Mouse (Mus musculus) forebrain, embryonic 14.5 days (tissue): Measurements from ENCODE around the gene Iqschfp. TPM values are rescaled to one million over a fixed set of nuclear protein-coding genes. Genes with fewer than 3 reads are reported as not detected.

Source experiments
- ATAC-seq: fragments of 200-750 bp; cut with Nextera tagmentation; 2 replicates; pipeline ENCODE4 v1.8.0; 2017; ENCODE audit warnings: mild to moderate bottlenecking, moderate library complexity
- DNase-seq: peaks from one replicate; pipeline ENCODE4 v3.0.0-alpha.2; 2015; ENCODE audit warnings: low spot score
- H3K27ac ChIP-seq: fragments of 300-500 bp; sonication (generic); 2 replicates; pipeline ENCODE4 v1.5.1; 2014; ENCODE audit warnings: low read depth, mild to moderate bottlenecking, control low read depth, low read length, moderate library complexity
- H3K27me3 ChIP-seq: fragments of 300-500 bp; sonication (generic); replicated peaks from 2 replicates; pipeline ENCODE4 v1.6.1; 2014; ENCODE audit warnings: low read length, control low read depth, mixed read lengths; ENCODE audit not compliant: control insufficient read depth, insufficient read depth
- H3K36me3 ChIP-seq: fragments of 300-500 bp; sonication (generic); 2 replicates; pipeline ENCODE4 v1.6.1; 2014; ENCODE audit warnings: low read length, control low read depth; ENCODE audit not compliant: control insufficient read depth, insufficient read depth
- H3K4me1 ChIP-seq: fragments of 300-500 bp; sonication (generic); 2 replicates; pipeline ENCODE4 v1.6.1; 2014; ENCODE audit warnings: antibody characterized with exemption, low read length, control low read depth; ENCODE audit not compliant: control insufficient read depth, insufficient read depth
- H3K4me2 ChIP-seq: fragments of 300-500 bp; sonication (generic); 2 replicates; pipeline ENCODE4 v1.6.1; 2014; ENCODE audit warnings: mild to moderate bottlenecking, control low read depth, low read length
- H3K4me3 ChIP-seq: fragments of 300-500 bp; sonication (generic); 2 replicates; pipeline ENCODE4 v1.5.1; 2014; ENCODE audit warnings: low read depth, low read length, control low read depth
- H3K9ac ChIP-seq: fragments of 300-500 bp; sonication (generic); 2 replicates; pipeline ENCODE4 v1.6.1; 2014; ENCODE audit warnings: mild to moderate bottlenecking, low read length, control low read depth, moderate library complexity
- H3K9me3 ChIP-seq: fragments of 300-500 bp; sonication (generic); replicated peaks from 2 replicates; pipeline ENCODE4 v1.6.1; 2016; ENCODE audit warnings: low read length, control low read depth, mixed read lengths; ENCODE audit not compliant: control insufficient read depth
- WGBS: fragments of 180-500 bp; shearing (Covaris S2); extraction: QIAGEN DNeasy Blood & Tissue Kit; methylation state at CpG from one replicate; pipeline ENCODE4 v1.1.7; 2014; 5-methylcytosine and 5-hydroxymethylcytosine counted together
- polyA plus RNA-seq: library from polyadenylated mRNA; unstranded; fragments of >200 nt; fragmentation: Nextera tagmentation; extraction: Ambion mirVana; gene quantifications from 2 replicates; pipeline ENCODE4 v1.2.1, GENCODE M21; 2014

The Iqschfp gene
- polyA plus RNA-seq, 1 experiment from 2014 or later: 2.8 TPM

- no peak overlapping the region for H3K4me3 ChIP-seq
- H3K36me3 ChIP-seq: no peaks in the 10 kb centered on the region
- H3K4me1 ChIP-seq: peaks cover 20% of the 10 kb centered on the region
- no peaks in the 10 kb centered on the region for H3K27me3 ChIP-seq
- no peak overlapping the region for H3K4me2 ChIP-seq
- H3K9me3 ChIP-seq: no peaks in the 10 kb centered on the region
- WGBS: 10% methylated on average over 1 of the region's 1 CpGs
- DNase-seq (peak; percentile 73), ATAC-seq (peak; percentile 80; the same call in 1 of the 2 replicates)
- no peak overlapping the region for H3K9ac ChIP-seq
- no peak overlapping the region for H3K27ac ChIP-seq
These were observed 309.2 kb downstream of the Iqschfp start for GRCm38 (mm10) chr3:68201214-68201613.

GRCm38 (mm10) chr3:68202162-68202902 lies 310.3 kb downstream of the Iqschfp start:
- peaks cover 20% of the 10 kb centered on the region for H3K4me1 ChIP-seq
- H3K4me3 ChIP-seq: no peak overlapping the region
- no peaks in the 10 kb centered on the region for H3K36me3 ChIP-seq
- no peak overlapping the region for H3K9ac ChIP-seq
- ATAC-seq: peak; percentile 70
- H3K27ac ChIP-seq: peak overlapping the region; percentile 41; the same call in 1 of the 2 replicates
- no peaks in the 10 kb centered on the region for H3K9me3 ChIP-seq
- H3K27me3 ChIP-seq: no peaks in the 10 kb centered on the region
- WGBS: 18% methylated on average over 4 of the region's 4 CpGs
- no peak overlapping the region for H3K4me2 ChIP-seq
- peak; percentile 72 for DNase-seq

GRCm38 (mm10) chr3:68203934-68204467 lies 312.0 kb downstream of the Iqschfp start:
- no peak overlapping the region for H3K27ac ChIP-seq

GRCm38 (mm10) chr3:68210422-68210821 lies 318.4 kb downstream of the Iqschfp start:
- 77% methylated on average over 4 of the region's 4 CpGs for WGBS
- no peaks in the 10 kb centered on the region for H3K36me3 ChIP-seq
- no peak for DNase-seq

More at GRCm38 (mm10) chr3:68203934-68204467, 312.0 kb downstream of the Iqschfp start:
- DNase-seq: peak; percentile 32
- no peak overlapping the region for H3K9ac ChIP-seq
- peaks cover 20% of the 10 kb centered on the region for H3K4me1 ChIP-seq
- no peak for ATAC-seq
- WGBS: 22% methylated on average over 4 of the region's 4 CpGs
- H3K4me2 ChIP-seq: no peak overlapping the region
- H3K4me3 ChIP-seq: no peak overlapping the region
- H3K9me3 ChIP-seq: no peaks in the 10 kb centered on the region
- H3K36me3 ChIP-seq: no peaks in the 10 kb centered on the region
- no peaks in the 10 kb centered on the region for H3K27me3 ChIP-seq

GRCm38 (mm10) chr3:68221452-68221851 lies 329.4 kb downstream of the Iqschfp start:
- ATAC-seq (no peak), DNase-seq (no peak)
- H3K27me3 ChIP-seq: no peaks in the 10 kb centered on the region
- H3K4me2 ChIP-seq: no peak overlapping the region
- H3K4me1 ChIP-seq: no peaks in the 10 kb centered on the region
- H3K4me3 ChIP-seq: no peak overlapping the region
- H3K9me3 ChIP-seq: no peaks in the 10 kb centered on the region
- 93% methylated on average over 3 of the region's 3 CpGs for WGBS
- H3K9ac ChIP-seq: no peak overlapping the region
- no peaks in the 10 kb centered on the region for H3K36me3 ChIP-seq
- no peak overlapping the region for H3K27ac ChIP-seq

More at GRCm38 (mm10) chr3:68210422-68210821, 318.4 kb downstream of the Iqschfp start:
- Histone ChIP-seq H3K9ac (no peak overlapping the region), H3K4me1 (no peaks in the 10 kb centered on the region), H3K9me3 (no peaks in the 10 kb centered on the region), H3K27ac (0 out of 2 replicates have a peak overlapping the region, but pooled peaks have one; percentile 14), H3K27me3 (no peaks in the 10 kb centered on the region), H3K4me2 (no peak overlapping the region), H3K4me3 (no peak overlapping the region)
- no peak for ATAC-seq

- H3K27ac ChIP-seq: no peak overlapping the region
- H3K4me1 ChIP-seq: no peaks in the 10 kb centered on the region
- H3K9me3 ChIP-seq: no peaks in the 10 kb centered on the region
- no peaks in the 10 kb centered on the region for H3K36me3 ChIP-seq
- H3K27me3 ChIP-seq: no peaks in the 10 kb centered on the region
- no peak overlapping the region for H3K4me2 ChIP-seq
- H3K9ac ChIP-seq: no peak overlapping the region
- ATAC-seq: no peak
- H3K4me3 ChIP-seq: no peak overlapping the region
- WGBS: 90% methylated on average over 2 of the region's 2 CpGs
- DNase-seq: no peak
These were observed 347.9 kb downstream of the Iqschfp start for GRCm38 (mm10) chr3:68239887-68240286.

GRCm38 (mm10) chr3:68243239-68243638 lies 351.2 kb downstream of the Iqschfp start:
- no peak overlapping the region for H3K4me2 ChIP-seq
- no peak overlapping the region for H3K9ac ChIP-seq
- ATAC-seq (no peak), DNase-seq (no peak)
- H3K27me3 ChIP-seq: no peaks in the 10 kb centered on the region
- 63% methylated on average over 3 of the region's 3 CpGs for WGBS
- no peak overlapping the region for H3K4me3 ChIP-seq
- peaks cover 3% of the 10 kb centered on the region; the same call in 1 of the 2 replicates for H3K4me1 ChIP-seq
- H3K27ac ChIP-seq: no peak overlapping the region
- H3K36me3 ChIP-seq: no peaks in the 10 kb centered on the region
- H3K9me3 ChIP-seq: no peaks in the 10 kb centered on the region

GRCm38 (mm10) chr3:68246154-68246553 lies 354.1 kb downstream of the Iqschfp start:
- Histone ChIP-seq H3K9ac (no peak overlapping the region), H3K27ac (no peak overlapping the region), H3K9me3 (no peaks in the 10 kb centered on the region), H3K4me3 (no peak overlapping the region), H3K4me2 (no peak overlapping the region), H3K4me1 (peaks cover 3% of the 10 kb centered on the region; the same call in 1 of the 2 replicates), H3K36me3 (no peaks in the 10 kb centered on the region), H3K27me3 (no peaks in the 10 kb centered on the region)
- 55% methylated on average over 4 of the region's 4 CpGs for WGBS
- peak; percentile 72 for ATAC-seq
- DNase-seq: peak; percentile 71

GRCm38 (mm10) chr3:68250589-68250988 lies 358.6 kb downstream of the Iqschfp start:
- Histone ChIP-seq H3K4me3 (no peak overlapping the region), H3K4me1 (peaks cover 3% of the 10 kb centered on the region; the same call in 1 of the 2 replicates), H3K27ac (no peak overlapping the region), H3K36me3 (no peaks in the 10 kb centered on the region), H3K27me3 (no peaks in the 10 kb centered on the region), H3K9me3 (no peaks in the 10 kb centered on the region), H3K9ac (no peak overlapping the region), H3K4me2 (no peak overlapping the region)
- WGBS: 60% methylated on average over 2 of the region's 2 CpGs
- DNase-seq (peak; percentile 45), ATAC-seq (peak; percentile 57; the same call in 1 of the 2 replicates)
